8 mouse cellular contexts compared by ENCODE assay signal in genomic region chr19:46316846-46317545, GRCm38 (mm10). TPM values are rescaled to one million over a fixed set of nuclear protein-coding genes. Genes with fewer than 3 reads are reported as not detected.
A peak's percentile ranks its signal among the peaks of the same experiment; 100 is the strongest.
DNase-seq lines count a peak whose midpoint lies in the region; ATAC-seq lines count a peak whose summit lies in the region.

No protein-coding gene starts in this region.

- 26% methylated on average over 15 of the region's 15 CpGs for WGBS in forebrain, embryonic 14.5 days
- WGBS in intestine, embryonic 16.5 days = 26% methylated on average over 15 of the region's 15 CpGs
- 30% methylated on average over 15 of the region's 15 CpGs for WGBS in liver, embryonic 16.5 days (ENCODE audit: insufficient replicate concordance)

- no peak for ATAC-seq in forebrain, embryonic 14.5 days
- no peak for ATAC-seq in intestine, embryonic 16.5 days
- no peak for ATAC-seq in liver, embryonic 16.5 days (ENCODE audit: low read depth)

- peak overlapping the region; percentile 65 for H3K9ac ChIP-seq in forebrain, embryonic 14.5 days (ENCODE audit: low read length)
- H3K9ac ChIP-seq in intestine, embryonic 16.5 days (ENCODE audit: low read depth, low read length) = peak overlapping the region; percentile 73
- no peak overlapping the region for H3K9ac ChIP-seq in liver, embryonic 16.5 days (ENCODE audit: low read depth, low read length)

- H3K9me3 ChIP-seq in forebrain, embryonic 14.5 days (replicated peaks; ENCODE audit: control insufficient read depth, low read length) = no peaks in the 10 kb centered on the region
- H3K9me3 ChIP-seq in intestine, embryonic 16.5 days (ENCODE audit: control insufficient read depth, low read length) = no peaks in the 10 kb centered on the region
- H3K9me3 ChIP-seq in liver, embryonic 16.5 days (replicated peaks; ENCODE audit: control insufficient read depth, low read length) = no peaks in the 10 kb centered on the region

- peaks cover 26% of the 10 kb centered on the region for H3K4me1 ChIP-seq in forebrain, embryonic 14.5 days (ENCODE audit: control insufficient read depth, insufficient read depth, low read length)
- H3K4me1 ChIP-seq in intestine, embryonic 16.5 days (ENCODE audit: control insufficient read depth, insufficient read depth, low read length) = peaks cover 39% of the 10 kb centered on the region
- H3K4me1 ChIP-seq in liver, embryonic 16.5 days (ENCODE audit: control insufficient read depth, low read depth, low read length) = peaks cover 52% of the 10 kb centered on the region

- peak; percentile 81 to 89 for DNase-seq in left cerebral cortex, adult 18-20 months (ENCODE audit: low spot score in 2 of 2)
- DNase-seq in left cerebral cortex, adult 11 months (ENCODE audit: low spot score) = no peak
- DNase-seq in cerebellum, adult 8-10 months = peak; percentile 28
- DNase-seq in forebrain, embryonic 14.5 days (ENCODE audit: low spot score) = no peak
- DNase-seq in spleen, postnatal 36 days (ENCODE audit: low spot score in 2 of 2) = peak; percentile 1
- no peak for DNase-seq in thymus, postnatal 0 days (ENCODE audit: low spot score)

- peaks cover 65% of the 10 kb centered on the region for H3K27me3 ChIP-seq in forebrain, embryonic 14.5 days (replicated peaks; ENCODE audit: control insufficient read depth, insufficient read depth, low read length)
- H3K27me3 ChIP-seq in intestine, embryonic 16.5 days (replicated peaks; ENCODE audit: control insufficient read depth, insufficient read depth, low read length) = peaks cover 40% of the 10 kb centered on the region
- peaks cover 73% of the 10 kb centered on the region for H3K27me3 ChIP-seq in liver, embryonic 16.5 days (ENCODE audit: control insufficient read depth, insufficient read depth, low read depth, low read length)

- H3K36me3 ChIP-seq in forebrain, embryonic 14.5 days (ENCODE audit: control insufficient read depth, insufficient read depth, low read length) = peaks cover 14% of the 10 kb centered on the region; the same call in 1 of the 2 replicates
- 0 out of 2 replicates have a peak, but pooled peaks cover 5% of the 10 kb centered on the region for H3K36me3 ChIP-seq in intestine, embryonic 16.5 days (ENCODE audit: control insufficient read depth, insufficient read depth, low read length)
- H3K36me3 ChIP-seq in liver, embryonic 16.5 days (ENCODE audit: control insufficient read depth, insufficient read depth) = no peaks in the 10 kb centered on the region; the same call in 1 of the 2 replicates

- peak overlapping the region; percentile 40 for H3K4me3 ChIP-seq in forebrain, embryonic 14.5 days (ENCODE audit: low read depth, low read length)
- peak overlapping the region; percentile 58 for H3K4me3 ChIP-seq in intestine, embryonic 16.5 days (ENCODE audit: low read length)
- H3K4me3 ChIP-seq in liver, embryonic 16.5 days (ENCODE audit: low read depth, low read length) = peak overlapping the region; percentile 45

- H3K4me2 ChIP-seq in forebrain, embryonic 14.5 days (ENCODE audit: low read length) = peak overlapping the region; percentile 66
- peak overlapping the region; percentile 63 for H3K4me2 ChIP-seq in intestine, embryonic 16.5 days (ENCODE audit: low read depth, low read length)
- peak overlapping the region; percentile 52; the same call in 1 of the 2 replicates for H3K4me2 ChIP-seq in liver, embryonic 16.5 days (ENCODE audit: low read depth, low read length)

- no peak overlapping the region for H3K27ac ChIP-seq in forebrain, embryonic 14.5 days (ENCODE audit: low read depth, low read length)
- H3K27ac ChIP-seq in intestine, embryonic 16.5 days (ENCODE audit: low read length) = peak overlapping the region; percentile 77
- H3K27ac ChIP-seq in liver, embryonic 16.5 days (ENCODE audit: low read length) = no peak overlapping the region

RNA-seq across cellular contexts. Expression of gene Psd, which starts 10.0 kb away (rescaled TPM):
- 100 to 1,000 TPM; 612 to 681 TPM for total RNA-seq in left cerebral cortex, adult 18-20 months (2021)
- polyA plus RNA-seq in forebrain, embryonic 14.5 days (2014; fragmentation: Nextera tagmentation; extraction: Ambion mirVana) = 68.7 and 83.0 TPM in 2 replicates
- 13.2 and 13.6 TPM in 2 replicates for polyA plus RNA-seq in intestine, embryonic 16.5 days (2015; fragmentation: Nextera tagmentation; extraction: Ambion mirVana)
- polyA plus RNA-seq in liver, embryonic 16.5 days (2015; fragmentation: Nextera tagmentation; extraction: Ambion mirVana) = 3.3 TPM in 2 replicates
- 4.6 and 5.3 TPM in 2 replicates for polyA plus RNA-seq in thymus, postnatal 0 days (2015; fragmentation: Nextera tagmentation; extraction: Ambion mirVana)

RNA-seq across cellular contexts. Expression of gene Fbxl15, which starts 11.0 kb away (rescaled TPM):
- 10 to 100 TPM; 30.0 to 31.1 TPM for total RNA-seq in left cerebral cortex, adult 18-20 months (2021)
- 42.6 and 43.1 TPM in 2 replicates for polyA plus RNA-seq in forebrain, embryonic 14.5 days (2014; fragmentation: Nextera tagmentation; extraction: Ambion mirVana)
- 17.3 and 18.9 TPM in 2 replicates for polyA plus RNA-seq in intestine, embryonic 16.5 days (2015; fragmentation: Nextera tagmentation; extraction: Ambion mirVana)
- polyA plus RNA-seq in liver, embryonic 16.5 days (2015; fragmentation: Nextera tagmentation; extraction: Ambion mirVana) = 11.1 and 11.6 TPM in 2 replicates
- 8.3 and 9.1 TPM in 2 replicates for polyA plus RNA-seq in thymus, postnatal 0 days (2015; fragmentation: Nextera tagmentation; extraction: Ambion mirVana)

RNA-seq across cellular contexts. Expression of gene Nfkb2, which starts 12.9 kb away (rescaled TPM):
- 1 to 10 TPM; 1.9 to 2.1 TPM for total RNA-seq in left cerebral cortex, adult 18-20 months (2021)
- polyA plus RNA-seq in forebrain, embryonic 14.5 days (2014; fragmentation: Nextera tagmentation; extraction: Ambion mirVana) = 1.4 and 1.6 TPM in 2 replicates
- polyA plus RNA-seq in intestine, embryonic 16.5 days (2015; fragmentation: Nextera tagmentation; extraction: Ambion mirVana) = 9.1 and 9.8 TPM in 2 replicates
- 3.0 and 3.8 TPM in 2 replicates for polyA plus RNA-seq in liver, embryonic 16.5 days (2015; fragmentation: Nextera tagmentation; extraction: Ambion mirVana)
- 29.1 and 31.3 TPM in 2 replicates for polyA plus RNA-seq in thymus, postnatal 0 days (2015; fragmentation: Nextera tagmentation; extraction: Ambion mirVana)

RNA-seq across cellular contexts. Expression of gene Cuedc2, which starts 21.5 kb away (rescaled TPM):
- 100 to 1,000 TPM; 199 to 202 TPM for total RNA-seq in left cerebral cortex, adult 18-20 months (2021)
- 402 and 405 TPM in 2 replicates for polyA plus RNA-seq in forebrain, embryonic 14.5 days (2014; fragmentation: Nextera tagmentation; extraction: Ambion mirVana)
- 127 and 132 TPM in 2 replicates for polyA plus RNA-seq in intestine, embryonic 16.5 days (2015; fragmentation: Nextera tagmentation; extraction: Ambion mirVana)
- polyA plus RNA-seq in liver, embryonic 16.5 days (2015; fragmentation: Nextera tagmentation; extraction: Ambion mirVana) = 67.3 and 67.6 TPM in 2 replicates
- 152 and 155 TPM in 2 replicates for polyA plus RNA-seq in thymus, postnatal 0 days (2015; fragmentation: Nextera tagmentation; extraction: Ambion mirVana)

RNA-seq across cellular contexts. Expression of gene Mfsd13a, which starts 23.9 kb away (rescaled TPM):
- 10 to 100 TPM; 22.7 to 26.4 TPM for total RNA-seq in left cerebral cortex, adult 18-20 months (2021)
- 7.2 TPM in 2 replicates for polyA plus RNA-seq in forebrain, embryonic 14.5 days (2014; fragmentation: Nextera tagmentation; extraction: Ambion mirVana)
- 16.2 and 16.3 TPM in 2 replicates for polyA plus RNA-seq in intestine, embryonic 16.5 days (2015; fragmentation: Nextera tagmentation; extraction: Ambion mirVana)
- 11.2 and 13.8 TPM in 2 replicates for polyA plus RNA-seq in liver, embryonic 16.5 days (2015; fragmentation: Nextera tagmentation; extraction: Ambion mirVana)
- 7.5 and 8.1 TPM in 2 replicates for polyA plus RNA-seq in thymus, postnatal 0 days (2015; fragmentation: Nextera tagmentation; extraction: Ambion mirVana)

Comparison
In these comparisons a context has a peak if more than half of its experiments do, and no peak if none do; other contexts are left out.
1. DNase-seq: peak in left cerebral cortex, adult 18-20 months (2 of 2), cerebellum, adult 8-10 months (single experiment) and spleen, postnatal 36 days (2 of 2); none in left cerebral cortex, adult 11 months (single experiment), forebrain, embryonic 14.5 days (single experiment) and thymus, postnatal 0 days (single experiment).
2. Peak in every context shown above with its lines, with median percentiles within 50 percentile points of each other: H3K4me2 ChIP-seq and H3K4me3 ChIP-seq.